Mouse (Mus musculus) hematopoietic stem cell, adult 5-6 weeks (primary cell): ENCODE results near the gene Gmfg. TPM values are rescaled to one million over a fixed set of nuclear protein-coding genes. Genes with fewer than 3 reads are reported as not detected.

Source experiments
- ATAC-seq, 2 experiments: fragments of 125-278 bp in 1 of 2; replicated peaks in 1 of 2; 2 replicates each; pipeline ENCODE4 v1.8.0; 2016 to 2017; ENCODE audit warnings: inconsistent platforms in 2 of 2, mild to moderate bottlenecking in 2 of 2, moderate number of reproducible peaks in 2 of 2, low read depth in 1 of 2, moderate TSS enrichment in 1 of 2; ENCODE audit not compliant: low FRiP score in 2 of 2, poor library complexity in 2 of 2, severe bottlenecking in 2 of 2, insufficient read depth in 1 of 2, low TSS enrichment in 1 of 2
- total RNA-seq: library from RNA; stranded (forward); fragments of 172-1452, 232-1000 nt; gene quantifications from 2 replicates; pipeline ENCODE4 v1.2.3, GENCODE M21; 2017

Gmfg gene
- total RNA-seq: 584 and 882 TPM in 2 replicates

- peak; percentile 61 for ATAC-seq
These were observed at the start of gene Gmfg for GRCm38 (mm10) chr7:28436932-28437570. Gene Gmfg, plus strand, starts transcription at chr7:28437447.

GRCm38 (mm10) chr7:28390331-28390730, 46.9 kb upstream of the Gmfg start:
- ATAC-seq: no peak

- ATAC-seq: peak; percentile 97 to 98
These were observed 44.6 kb upstream of the Gmfg start, which contains the start of the genes Med29 and Paf1 for GRCm38 (mm10) chr7:28392429-28393271. Gene Med29, minus strand, starts transcription at chr7:28392708. Gene Paf1, plus strand, starts transcription at chr7:28392951.

- ATAC-seq: peak; percentile 3 to 15; a peak in 1 of 4 replicates
These were observed 43.8 kb upstream of the Gmfg start for GRCm38 (mm10) chr7:28393272-28393951.

DNA sequence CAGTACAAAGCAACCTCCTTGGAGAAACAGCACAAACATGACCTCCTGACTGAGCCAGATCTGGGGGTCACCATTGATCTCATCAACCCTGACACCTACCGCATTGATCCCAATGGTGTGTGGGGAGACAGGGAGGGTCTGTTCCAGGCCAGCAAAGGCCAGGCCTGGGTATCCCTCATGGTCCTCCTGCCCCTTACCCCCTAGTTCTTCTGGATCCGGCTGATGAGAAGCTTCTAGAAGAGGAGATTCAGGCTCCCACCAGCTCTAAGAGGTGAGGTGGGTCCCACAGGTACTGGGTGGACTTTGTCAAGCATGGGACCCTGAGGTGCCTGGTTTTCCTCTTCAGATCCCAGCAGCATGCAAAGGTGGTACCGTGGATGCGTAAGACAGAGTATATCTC, 41.8 kb upstream of the Gmfg start:
- no peak for ATAC-seq

DNA sequence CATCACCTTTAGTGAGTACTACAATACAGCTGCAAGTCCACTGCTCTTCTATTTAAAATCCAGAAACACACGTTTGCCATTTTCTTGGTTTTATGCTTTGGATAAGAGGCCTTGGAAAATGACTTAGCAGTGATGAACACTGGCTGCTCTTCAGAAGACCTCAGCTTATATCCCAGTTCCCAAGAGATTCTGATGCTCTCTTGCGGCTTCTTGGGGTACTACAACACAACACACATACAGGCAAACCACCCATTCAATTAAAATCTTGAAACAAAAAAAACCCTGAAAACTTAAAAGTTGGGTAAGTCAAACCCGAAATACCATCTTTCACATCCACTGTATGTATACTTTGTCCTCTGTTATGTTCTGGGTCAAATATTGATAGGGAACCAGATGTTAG, 39.2 kb upstream of the Gmfg start:
- ATAC-seq: no peak

DNA sequence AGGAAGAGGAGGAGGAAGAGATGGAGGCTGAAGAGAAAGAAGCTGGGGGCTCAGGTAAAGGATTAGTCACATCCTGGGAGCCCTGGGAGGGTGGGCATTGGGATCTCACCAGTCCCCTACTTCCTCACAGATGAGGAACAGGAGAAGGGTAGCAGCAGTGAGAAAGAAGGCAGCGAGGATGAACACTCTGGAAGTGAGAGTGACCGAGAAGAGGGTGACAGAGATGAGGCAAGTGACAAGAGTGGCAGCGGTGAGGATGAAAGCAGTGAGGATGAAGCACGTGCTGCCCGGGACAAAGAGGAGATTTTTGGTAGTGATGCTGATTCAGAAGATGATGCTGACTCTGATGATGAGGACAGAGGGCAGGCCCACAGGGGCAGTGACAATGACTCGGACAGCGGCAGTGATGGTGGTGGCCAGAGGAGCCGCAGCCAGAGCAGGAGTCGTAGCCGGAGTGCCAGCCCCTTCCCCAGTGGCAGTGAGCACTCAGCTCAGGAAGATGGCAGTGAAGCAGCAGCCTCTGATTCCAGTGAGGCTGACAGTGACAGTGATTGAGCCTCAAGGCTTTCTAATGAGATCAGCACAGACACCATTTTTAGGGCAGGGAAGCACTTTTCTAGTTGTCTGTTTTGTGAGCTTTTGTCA, 38.4 kb upstream of the Gmfg start:
- ATAC-seq: no peak

- peak in 1 of 2 experiments; percentile 21; a peak in 1 of 4 replicates for ATAC-seq
These were observed 36.2 kb upstream of the Gmfg start for GRCm38 (mm10) chr7:28401030-28401429.

GRCm38 (mm10) chr7:28401942-28402341, 35.3 kb upstream of the Gmfg start:
- no peak for ATAC-seq

- ATAC-seq: no peak; a peak in 1 of 4 replicates
These were observed 26.3 kb upstream of the Gmfg start for GRCm38 (mm10) chr7:28410841-28411475.

GRCm38 (mm10) chr7:28412826-28413225, 24.4 kb upstream of the Gmfg start:
- ATAC-seq: no peak

GRCm38 (mm10) chr7:28417368-28417767, 19.9 kb upstream of the Gmfg start:
- ATAC-seq: no peak

DNA sequence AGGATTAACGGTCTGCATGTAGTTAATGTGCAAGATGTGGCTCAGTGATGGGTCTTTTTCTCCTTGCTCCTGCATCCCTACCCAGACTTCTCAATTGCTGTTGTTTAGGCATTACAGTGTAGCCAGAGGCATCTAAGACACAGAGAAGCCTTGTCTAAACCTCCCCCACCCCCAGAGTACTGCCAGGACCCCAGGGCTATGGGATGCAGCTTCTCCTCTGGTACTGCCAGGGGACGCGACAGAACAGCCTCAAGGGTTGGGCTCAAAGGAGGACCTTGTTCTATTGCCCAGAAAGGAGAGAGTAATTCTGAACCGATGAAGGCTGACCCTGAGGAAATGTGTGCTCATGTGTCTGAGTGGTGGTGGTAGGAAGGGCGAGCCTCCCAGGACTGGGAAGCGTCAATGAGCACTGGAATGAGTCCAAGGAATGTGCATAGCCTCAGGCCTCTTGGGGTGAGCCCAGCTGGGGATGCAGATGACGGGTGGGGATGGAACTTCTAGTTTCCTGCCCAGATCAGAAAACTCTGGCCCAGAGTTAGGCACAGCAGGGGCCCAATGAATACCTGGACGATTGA, 19.1 kb upstream of the Gmfg start:
- no peak for ATAC-seq

DNA sequence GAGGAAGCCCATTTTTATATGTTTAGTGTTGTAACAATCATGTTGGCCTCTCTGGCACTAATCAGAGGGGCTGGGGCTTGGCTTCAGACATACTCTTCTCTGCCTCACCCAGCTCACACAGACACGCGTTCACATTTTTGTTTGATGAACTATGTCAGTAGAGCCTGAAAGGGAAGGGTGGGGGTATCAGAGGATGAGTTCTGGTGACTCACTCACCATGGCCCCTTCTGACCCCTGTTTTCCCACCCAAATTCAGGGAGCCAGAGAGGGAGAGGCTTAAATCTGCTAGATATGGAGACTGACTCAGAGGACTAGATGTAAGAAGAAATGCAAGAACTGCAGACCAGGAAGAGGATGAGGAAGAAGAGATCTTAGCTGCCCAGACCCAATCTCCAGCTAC, 17.8 kb upstream of the Gmfg start:
- ATAC-seq: no peak

GRCm38 (mm10) chr7:28423018-28423417, 14.2 kb upstream of the Gmfg start:
- no peak for ATAC-seq

DNA sequence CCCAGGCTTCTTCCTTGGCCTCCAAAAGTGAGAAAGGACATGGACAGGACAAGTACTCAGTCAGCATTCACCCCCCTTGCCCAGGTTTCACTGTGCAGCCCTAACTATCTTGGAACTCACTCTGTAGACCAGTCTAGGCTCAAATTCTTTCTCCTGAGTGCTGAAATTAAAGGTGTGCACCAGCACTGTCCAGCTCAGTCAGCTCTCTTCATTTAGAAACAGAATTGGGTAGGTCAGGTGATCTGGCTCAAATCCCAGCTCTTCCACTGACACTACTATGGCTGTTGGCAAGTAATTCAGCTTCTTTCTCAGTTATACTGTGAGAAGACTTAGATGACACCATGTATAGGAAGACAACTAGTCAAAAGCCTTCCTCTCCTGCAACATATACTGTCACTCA, 9.5 kb upstream of the Gmfg start:
- no peak for ATAC-seq

GRCm38 (mm10) chr7:28430512-28430911, 6.7 kb upstream of the Gmfg start:
- no peak for ATAC-seq
